Mouse (Mus musculus): ENCODE measurements around the gene Pxdn. TPM values are rescaled to one million over a fixed set of nuclear protein-coding genes. Genes with fewer than 3 reads are reported as not detected.

The Pxdn gene
- polyA plus RNA-seq, 1 experiment from 2014 or later = 93.0 TPM

DNA sequence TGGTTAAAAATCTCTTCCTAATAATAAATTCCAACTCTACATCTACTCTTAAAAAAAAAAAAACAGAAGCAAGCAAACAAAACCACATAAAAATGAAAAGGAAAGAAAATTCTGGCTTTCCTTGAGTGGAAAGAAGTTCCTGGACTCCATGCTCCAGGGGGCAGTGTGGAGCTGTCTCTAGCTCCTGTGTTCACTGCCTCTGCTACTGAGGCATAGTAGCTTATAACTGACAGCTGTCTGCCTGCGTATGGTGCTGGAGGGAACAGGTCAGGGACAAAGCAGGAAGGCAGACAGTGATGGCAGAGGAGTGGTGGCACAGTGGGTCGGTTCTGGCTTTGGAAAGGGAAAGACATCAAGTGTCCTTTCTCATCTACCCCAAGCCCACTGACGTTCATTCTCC, 10.5 kb upstream of the Pxdn start:
- no peaks in the 10 kb centered on the region for H3K36me3 ChIP-seq (ENCODE audit: control insufficient read depth, insufficient read depth, low read length)

DNA sequence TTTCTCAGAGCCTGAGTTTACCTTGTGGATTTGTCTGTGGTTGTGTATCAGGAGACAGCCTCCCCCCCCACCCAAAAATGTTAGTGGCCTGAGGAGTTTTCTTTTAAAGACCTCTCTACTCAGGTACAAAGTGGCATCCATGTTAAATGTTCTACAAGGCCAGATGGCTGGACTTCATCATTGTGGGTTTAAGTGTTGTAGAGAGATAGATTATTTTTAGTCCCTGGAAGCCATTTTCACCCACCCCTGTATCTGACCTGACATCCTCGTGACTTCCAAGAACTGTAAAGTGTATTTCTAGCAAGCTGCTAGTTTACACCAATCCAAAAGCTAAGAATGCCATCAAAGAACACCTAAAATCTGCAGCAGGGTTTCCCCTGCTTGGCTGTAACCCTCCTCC, 6.8 kb upstream of the Pxdn start:
- H3K27ac ChIP-seq (ENCODE audit: low read length) = no peak overlapping the region
- no peak for ATAC-seq (ENCODE audit: insufficient read depth, low FRiP score)
- H3K9ac ChIP-seq (ENCODE audit: low read length) = no peak overlapping the region
- H3K4me2 ChIP-seq (ENCODE audit: low read depth, low read length) = no peak overlapping the region
- H3K4me1 ChIP-seq (ENCODE audit: control insufficient read depth, insufficient read depth, low read length) = no peaks in the 10 kb centered on the region
- H3K27me3 ChIP-seq (ENCODE audit: control insufficient read depth, insufficient read depth, low read length) = no peaks in the 10 kb centered on the region
- no peaks in the 10 kb centered on the region for H3K36me3 ChIP-seq (ENCODE audit: control insufficient read depth, insufficient read depth, low read length)
- no peak overlapping the region for H3K4me3 ChIP-seq (replicated peaks; ENCODE audit: low read length)
- 53% methylated on average over 1 of the region's 1 CpGs for WGBS
- no peaks in the 10 kb centered on the region for H3K9me3 ChIP-seq (replicated peaks; ENCODE audit: control insufficient read depth, low read length)

More for the DNA sequence above, 10.5 kb upstream of the Pxdn start:
- Histone ChIP-seq H3K27ac (ENCODE audit: low read length) (no peak overlapping the region), H3K9me3 (replicated peaks; ENCODE audit: control insufficient read depth, low read length) (no peaks in the 10 kb centered on the region), H3K27me3 (ENCODE audit: control insufficient read depth, insufficient read depth, low read length) (no peaks in the 10 kb centered on the region), H3K9ac (ENCODE audit: low read length) (no peak overlapping the region), H3K4me3 (replicated peaks; ENCODE audit: low read length) (no peak overlapping the region), H3K4me2 (ENCODE audit: low read depth, low read length) (no peak overlapping the region), H3K4me1 (ENCODE audit: control insufficient read depth, insufficient read depth, low read length) (no peaks in the 10 kb centered on the region)
- 36% methylated on average over 3 of the region's 3 CpGs for WGBS
- ATAC-seq (ENCODE audit: insufficient read depth, low FRiP score) = no peak

DNA sequence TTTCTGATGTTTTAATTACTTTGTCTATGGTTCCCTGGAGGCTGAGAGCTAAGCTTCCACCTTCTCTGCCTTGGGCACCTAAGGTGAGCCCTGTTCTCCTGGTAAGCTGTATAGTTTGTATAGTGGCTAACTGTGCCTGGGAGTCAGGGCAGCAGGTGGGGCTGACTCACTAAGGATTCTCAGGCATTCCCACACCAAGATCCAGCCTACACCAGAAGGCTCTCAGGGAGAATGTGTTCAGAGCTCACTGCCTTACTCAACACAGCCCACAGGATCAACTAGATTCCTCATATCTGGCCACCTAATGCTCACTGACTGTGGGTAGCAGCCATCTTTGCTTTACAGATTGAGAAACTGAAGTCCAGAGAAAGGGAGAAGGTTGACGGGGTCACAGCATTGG, 4.5 kb upstream of the Pxdn start:
- Histone ChIP-seq H3K4me3 (replicated peaks; ENCODE audit: low read length) (no peak overlapping the region), H3K36me3 (ENCODE audit: control insufficient read depth, insufficient read depth, low read length) (no peaks in the 10 kb centered on the region), H3K9me3 (replicated peaks; ENCODE audit: control insufficient read depth, low read length) (no peaks in the 10 kb centered on the region), H3K27me3 (ENCODE audit: control insufficient read depth, insufficient read depth, low read length) (no peaks in the 10 kb centered on the region), H3K9ac (ENCODE audit: low read length) (no peak overlapping the region), H3K27ac (ENCODE audit: low read length) (no peak overlapping the region), H3K4me2 (ENCODE audit: low read depth, low read length) (no peak overlapping the region), H3K4me1 (ENCODE audit: control insufficient read depth, insufficient read depth, low read length) (no peaks in the 10 kb centered on the region)
- WGBS = 87% methylated on average over 1 of the region's 1 CpGs
- no peak for ATAC-seq (ENCODE audit: insufficient read depth, low FRiP score)

DNA sequence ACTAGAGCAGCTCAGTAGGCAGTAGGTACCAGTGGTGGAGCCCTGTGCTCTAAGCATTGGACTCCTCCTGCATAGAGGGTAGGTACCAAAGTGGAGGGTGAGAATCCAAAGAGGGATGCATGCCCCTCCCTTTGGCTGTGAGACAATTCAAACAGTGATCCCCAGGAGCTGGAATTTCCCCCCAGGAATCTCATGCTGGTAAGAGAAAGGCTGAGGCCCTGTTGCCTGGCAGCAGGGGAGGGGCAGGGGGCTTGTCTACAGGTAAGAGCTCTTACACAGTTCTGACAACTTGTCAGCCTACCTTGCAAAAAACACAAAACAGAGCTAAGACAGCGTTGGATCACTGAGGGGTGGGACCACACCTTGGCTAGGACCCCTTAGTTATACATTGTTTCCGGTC, 3.9 kb upstream of the Pxdn start:
- Histone ChIP-seq H3K36me3 (ENCODE audit: control insufficient read depth, insufficient read depth, low read length) (no peaks in the 10 kb centered on the region), H3K27me3 (ENCODE audit: control insufficient read depth, insufficient read depth, low read length) (no peaks in the 10 kb centered on the region), H3K9me3 (replicated peaks; ENCODE audit: control insufficient read depth, low read length) (no peaks in the 10 kb centered on the region), H3K27ac (ENCODE audit: low read length) (no peak overlapping the region), H3K4me2 (ENCODE audit: low read depth, low read length) (no peak overlapping the region), H3K4me3 (replicated peaks; ENCODE audit: low read length) (no peak overlapping the region), H3K4me1 (ENCODE audit: control insufficient read depth, insufficient read depth, low read length) (no peaks in the 10 kb centered on the region), H3K9ac (ENCODE audit: low read length) (no peak overlapping the region)
- 58% methylated on average over 2 of the region's 2 CpGs for WGBS
- no peak for ATAC-seq (ENCODE audit: insufficient read depth, low FRiP score)

DNA sequence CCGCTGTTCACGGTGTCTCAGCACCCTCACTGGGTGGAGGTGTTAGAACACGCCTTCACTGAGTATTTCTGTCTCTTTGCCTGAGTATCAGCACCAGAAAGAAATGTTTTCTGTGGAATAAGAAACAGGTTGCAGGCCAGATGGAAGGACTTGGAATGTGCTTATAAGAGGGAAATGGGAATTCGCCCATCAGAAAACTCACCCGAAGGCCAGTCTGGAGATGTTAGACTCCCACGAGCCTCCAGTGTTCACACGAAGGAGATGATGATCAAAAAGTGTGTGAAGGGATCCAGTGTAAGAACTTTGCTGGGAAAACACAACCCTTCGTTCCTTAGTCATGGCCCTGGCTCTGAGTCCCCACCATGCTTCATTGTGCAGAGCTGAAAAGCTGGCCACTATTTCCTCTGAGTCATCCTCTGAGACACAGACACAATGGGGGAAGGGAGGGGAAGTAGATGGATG, 3.3 kb upstream of the Pxdn start:
- H3K4me3 ChIP-seq (replicated peaks; ENCODE audit: low read length) = no peak overlapping the region
- no peak overlapping the region for H3K4me2 ChIP-seq (ENCODE audit: low read depth, low read length)
- H3K27ac ChIP-seq (ENCODE audit: low read length) = no peak overlapping the region
- no peaks in the 10 kb centered on the region for H3K4me1 ChIP-seq (ENCODE audit: control insufficient read depth, insufficient read depth, low read length)
- H3K27me3 ChIP-seq (ENCODE audit: control insufficient read depth, insufficient read depth, low read length) = no peaks in the 10 kb centered on the region
- no peaks in the 10 kb centered on the region for H3K36me3 ChIP-seq (ENCODE audit: control insufficient read depth, insufficient read depth, low read length)
- H3K9ac ChIP-seq (ENCODE audit: low read length) = no peak overlapping the region
- ATAC-seq (ENCODE audit: insufficient read depth, low FRiP score) = no peak
- WGBS = 68% methylated on average over 8 of the region's 8 CpGs
- no peaks in the 10 kb centered on the region for H3K9me3 ChIP-seq (replicated peaks; ENCODE audit: control insufficient read depth, low read length)

DNA sequence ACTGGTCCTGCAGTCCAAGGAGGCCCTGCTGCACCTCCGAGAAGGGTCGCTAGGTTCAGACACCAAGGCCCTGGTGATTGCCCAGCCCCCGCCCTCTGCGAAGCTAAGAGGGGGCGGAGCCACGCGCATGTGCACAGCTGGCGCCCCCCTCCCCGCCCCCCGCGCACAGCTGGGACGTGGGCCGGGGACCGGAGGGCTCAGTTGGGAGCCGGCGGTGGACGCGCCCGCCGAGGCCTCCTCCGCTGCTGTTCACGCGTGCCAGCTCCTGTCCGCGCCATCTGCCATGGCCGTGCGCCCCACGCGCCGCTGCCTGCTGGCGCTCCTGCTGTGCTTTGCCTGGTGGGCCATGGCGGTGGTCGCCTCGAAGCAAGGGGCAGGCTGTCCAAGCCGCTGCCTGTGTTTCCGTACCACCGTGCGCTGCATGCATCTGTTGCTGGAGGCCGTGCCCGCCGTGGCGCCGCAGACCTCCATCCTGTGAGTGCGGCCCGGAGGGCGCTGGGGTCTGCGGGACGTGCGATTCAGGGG, 505 bp downstream of the Pxdn start:
- H3K4me2 ChIP-seq (ENCODE audit: low read depth, low read length) = peak overlapping the region; percentile 63
- peak overlapping the region; percentile 92 for H3K9ac ChIP-seq (ENCODE audit: low read length)
- H3K27ac ChIP-seq (ENCODE audit: low read length) = peak overlapping the region; percentile 91
- no peaks in the 10 kb centered on the region for H3K27me3 ChIP-seq (ENCODE audit: control insufficient read depth, insufficient read depth, low read length)
- H3K4me3 ChIP-seq (replicated peaks; ENCODE audit: low read length) = peak overlapping the region; percentile 77
- no peaks in the 10 kb centered on the region for H3K9me3 ChIP-seq (replicated peaks; ENCODE audit: control insufficient read depth, low read length)
- ATAC-seq (ENCODE audit: insufficient read depth, low FRiP score) = peak; percentile 84
- H3K36me3 ChIP-seq (ENCODE audit: control insufficient read depth, insufficient read depth, low read length) = no peaks in the 10 kb centered on the region
- WGBS = under 1% methylated on average over 45 of the region's 49 CpGs
- H3K4me1 ChIP-seq (ENCODE audit: control insufficient read depth, insufficient read depth, low read length) = peaks cover 8% of the 10 kb centered on the region; the same call in 1 of the 2 replicates

DNA sequence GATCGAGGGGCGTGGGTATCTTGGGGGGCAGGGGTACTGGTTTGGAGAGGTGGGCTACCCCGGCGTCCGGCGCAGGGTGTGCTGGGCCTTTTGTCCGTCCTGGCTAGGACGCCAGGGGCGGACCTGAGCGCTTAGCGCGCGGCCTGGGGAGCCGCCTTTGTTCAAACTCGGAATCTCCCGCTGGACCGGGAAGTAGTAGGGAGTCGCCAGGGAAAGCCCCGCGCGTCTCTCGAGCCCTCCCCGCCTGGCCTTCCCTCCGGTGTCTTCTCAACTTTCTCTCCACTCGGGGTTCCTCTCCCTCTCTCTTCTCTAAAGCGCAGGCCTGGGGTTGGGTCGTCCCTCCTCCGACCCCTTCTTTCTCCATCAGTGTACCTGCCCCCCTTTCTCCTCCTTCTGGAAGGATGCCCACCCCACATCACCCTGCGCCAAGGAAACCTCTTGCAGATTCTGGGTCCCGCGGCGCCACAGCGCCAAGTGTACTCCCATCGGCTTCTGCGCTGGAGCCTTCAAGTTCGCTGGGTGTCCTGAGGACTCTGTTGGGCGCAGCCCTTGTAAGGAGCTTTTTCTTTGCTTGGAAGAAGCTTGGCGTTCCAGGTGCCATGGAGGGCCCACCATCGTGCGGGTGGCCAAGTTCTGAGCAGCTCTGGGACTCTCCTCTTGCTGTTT, 1.1 kb downstream of the Pxdn start:
- WGBS = under 1% methylated on average over 40 of the region's 40 CpGs
- H3K27me3 ChIP-seq (ENCODE audit: control insufficient read depth, insufficient read depth, low read length) = no peaks in the 10 kb centered on the region
- no peaks in the 10 kb centered on the region for H3K36me3 ChIP-seq (ENCODE audit: control insufficient read depth, insufficient read depth, low read length)

DNA sequence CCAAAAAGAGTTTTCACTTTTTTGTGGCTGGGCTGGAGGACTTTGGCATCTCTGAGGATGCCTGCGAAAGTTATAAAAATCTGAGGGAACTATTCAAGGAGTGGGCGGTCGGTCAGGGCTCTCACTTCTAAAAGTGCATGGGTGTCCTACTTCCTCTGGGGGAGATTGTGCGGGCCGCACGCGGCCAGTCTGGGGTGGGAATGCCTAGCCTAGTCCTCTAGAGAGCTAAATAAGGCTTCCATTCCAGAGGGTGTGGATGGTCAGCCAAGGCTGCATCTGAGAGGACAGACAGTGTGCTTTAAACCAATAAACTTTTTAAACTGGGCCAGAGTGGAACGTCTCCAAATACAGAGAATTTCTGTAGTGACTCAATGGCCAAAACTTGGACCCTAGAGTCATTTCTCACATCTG, 1.9 kb downstream of the Pxdn start:
- WGBS = 13% methylated on average over 8 of the region's 8 CpGs
- peak overlapping the region; percentile 63 for H3K4me2 ChIP-seq (ENCODE audit: low read depth, low read length)
- no peak for ATAC-seq (ENCODE audit: insufficient read depth, low FRiP score)
- peak overlapping the region; percentile 77 for H3K4me3 ChIP-seq (replicated peaks; ENCODE audit: low read length)
- H3K27ac ChIP-seq (ENCODE audit: low read length) = peak overlapping the region; percentile 91
- H3K9me3 ChIP-seq (replicated peaks; ENCODE audit: control insufficient read depth, low read length) = no peaks in the 10 kb centered on the region
- no peaks in the 10 kb centered on the region for H3K27me3 ChIP-seq (ENCODE audit: control insufficient read depth, insufficient read depth, low read length)
- H3K9ac ChIP-seq (ENCODE audit: low read length) = peak overlapping the region; percentile 92
- H3K36me3 ChIP-seq (ENCODE audit: control insufficient read depth, insufficient read depth, low read length) = no peaks in the 10 kb centered on the region
- H3K4me1 ChIP-seq (ENCODE audit: control insufficient read depth, insufficient read depth, low read length) = peaks cover 10% of the 10 kb centered on the region; the same call in 1 of the 2 replicates

More for the DNA sequence above, 1.1 kb downstream of the Pxdn start:
- ATAC-seq (ENCODE audit: insufficient read depth, low FRiP score) = peak; percentile 84
- Histone ChIP-seq H3K27ac (ENCODE audit: low read length) (peak overlapping the region; percentile 91), H3K4me2 (ENCODE audit: low read depth, low read length) (peak overlapping the region; percentile 63), H3K9me3 (replicated peaks; ENCODE audit: control insufficient read depth, low read length) (no peaks in the 10 kb centered on the region), H3K9ac (ENCODE audit: low read length) (peak overlapping the region; percentile 92), H3K4me1 (ENCODE audit: control insufficient read depth, insufficient read depth, low read length) (peaks cover 8% of the 10 kb centered on the region; the same call in 1 of the 2 replicates), H3K4me3 (replicated peaks; ENCODE audit: low read length) (peak overlapping the region; percentile 77)

DNA sequence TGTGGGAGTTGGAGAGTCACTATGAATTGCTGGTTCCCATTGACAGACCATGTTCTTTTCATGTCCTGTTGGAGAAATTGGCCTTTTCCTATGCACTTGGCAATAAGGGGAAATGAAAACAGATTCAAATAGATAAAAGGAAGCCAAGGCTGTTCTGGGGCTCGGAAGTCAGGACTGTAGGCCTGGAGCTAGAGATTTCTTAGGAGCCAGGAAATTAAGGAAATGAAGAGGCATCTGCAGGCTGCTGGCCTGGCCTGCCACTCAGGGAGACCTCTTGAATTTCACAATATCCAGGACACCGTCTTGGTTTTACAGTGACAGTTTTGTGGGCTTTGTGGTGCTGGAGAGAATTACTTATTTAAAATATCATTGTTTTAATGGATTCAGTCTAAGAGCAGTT, 5.0 kb downstream of the Pxdn start:
- 82% methylated on average over 2 of the region's 2 CpGs for WGBS
- Histone ChIP-seq H3K9me3 (replicated peaks; ENCODE audit: control insufficient read depth, low read length) (no peaks in the 10 kb centered on the region), H3K27me3 (ENCODE audit: control insufficient read depth, insufficient read depth, low read length) (no peaks in the 10 kb centered on the region), H3K36me3 (ENCODE audit: control insufficient read depth, insufficient read depth, low read length) (no peaks in the 10 kb centered on the region), H3K27ac (ENCODE audit: low read length) (no peak overlapping the region), H3K4me2 (ENCODE audit: low read depth, low read length) (no peak overlapping the region), H3K4me1 (ENCODE audit: control insufficient read depth, insufficient read depth, low read length) (peaks cover 16% of the 10 kb centered on the region), H3K4me3 (replicated peaks; ENCODE audit: low read length) (no peak overlapping the region), H3K9ac (ENCODE audit: low read length) (no peak overlapping the region)
- ATAC-seq (ENCODE audit: insufficient read depth, low FRiP score) = no peak

Data from stomach, embryonic 16.5 days (tissue).